Mouse (Mus musculus): ENCODE data around the gene Atp9a. TPM values are rescaled to one million over a fixed set of nuclear protein-coding genes. Genes with fewer than 3 reads are reported as not detected.

Atp9a gene
- total and polyA plus RNA-seq, 3 experiments, result not detected

DNA sequence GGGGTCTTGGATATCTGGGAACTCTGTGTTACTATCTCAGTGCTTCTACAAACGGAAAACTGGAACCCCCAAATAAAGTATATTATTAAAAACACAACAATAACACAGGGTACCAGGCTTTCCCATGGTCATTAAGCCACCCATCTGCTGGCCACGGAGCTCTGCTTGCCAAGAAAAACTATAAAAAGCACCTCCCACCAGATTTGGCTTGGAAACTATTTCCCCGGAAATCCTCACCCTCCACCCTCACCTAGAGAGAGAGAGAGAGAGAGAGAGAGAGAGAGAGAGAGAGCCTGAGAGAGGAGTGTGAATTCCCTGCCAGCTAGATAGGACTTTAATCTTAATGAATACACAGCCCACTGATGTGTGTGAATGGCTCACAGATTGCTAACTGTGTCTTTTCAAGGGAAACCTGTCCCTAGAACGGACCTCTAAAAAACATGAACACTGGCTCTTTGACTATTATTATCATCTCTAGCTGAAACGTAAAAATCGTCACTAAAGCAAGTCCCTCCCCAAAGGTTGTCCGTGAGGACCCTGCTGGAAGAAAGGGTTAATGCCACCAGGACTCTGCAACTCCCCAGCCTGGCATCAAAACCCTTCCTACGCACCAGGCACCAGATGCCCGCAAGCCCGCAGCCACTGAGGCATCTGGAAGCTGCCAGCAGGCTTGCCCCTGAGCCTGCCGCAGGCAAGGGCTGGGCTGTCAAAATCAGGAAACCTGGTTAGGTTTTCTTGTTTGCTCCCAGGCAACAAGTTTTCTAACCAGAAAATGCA is 153.4 kb downstream of the Atp9a start:
- no peaks in the 10 kb centered on the region for H3K9me3 ChIP-seq (replicated peaks; ENCODE audit: insufficient read depth, low read length)
- no peaks in the 10 kb centered on the region for H3K4me1 ChIP-seq (ENCODE audit: control insufficient read depth in 1 of 2, insufficient read depth in 2 of 2, low read length in 2 of 2)
- H3K4me3 ChIP-seq (ENCODE audit: control insufficient read depth in 1 of 2, insufficient read depth in 1 of 2, low read depth in 2 of 2, low read length in 2 of 2), result no peak overlapping the region
- no peaks in the 10 kb centered on the region for H3K79me2 ChIP-seq (ENCODE audit: control insufficient read depth, insufficient read depth, low read length, poor library complexity)
- H3K9ac ChIP-seq (ENCODE audit: control insufficient read depth, low read depth, low read length, poor library complexity, severe bottlenecking), result no peak overlapping the region
- DNase-seq (ENCODE audit: low read depth, low spot score), result no peak
- H3K36me3 ChIP-seq (ENCODE audit: control insufficient read depth in 1 of 2, insufficient read depth in 2 of 2, low read length in 2 of 2), result no peaks in the 10 kb centered on the region
- TF ChIP-seq CHD2 (IDR thresholded peaks at IDR 0.05; ENCODE audit: low read length) (no peak), POLR2AphosphoS5 (IDR thresholded peaks at IDR 0.05; ENCODE audit: borderline replicate concordance, low read depth, low read length) (no peak), UBTF (IDR thresholded peaks at IDR 0.05; ENCODE audit: borderline replicate concordance, insufficient read depth, low read depth, low read length) (no peak)
- no peaks in the 10 kb centered on the region for H3K27me3 ChIP-seq (ENCODE audit: control insufficient read depth in 1 of 2, insufficient read depth in 2 of 2, low read length in 2 of 2)
- no peak overlapping the region for H3K27ac ChIP-seq (ENCODE audit: control insufficient read depth, low read depth, low read length)

DNA sequence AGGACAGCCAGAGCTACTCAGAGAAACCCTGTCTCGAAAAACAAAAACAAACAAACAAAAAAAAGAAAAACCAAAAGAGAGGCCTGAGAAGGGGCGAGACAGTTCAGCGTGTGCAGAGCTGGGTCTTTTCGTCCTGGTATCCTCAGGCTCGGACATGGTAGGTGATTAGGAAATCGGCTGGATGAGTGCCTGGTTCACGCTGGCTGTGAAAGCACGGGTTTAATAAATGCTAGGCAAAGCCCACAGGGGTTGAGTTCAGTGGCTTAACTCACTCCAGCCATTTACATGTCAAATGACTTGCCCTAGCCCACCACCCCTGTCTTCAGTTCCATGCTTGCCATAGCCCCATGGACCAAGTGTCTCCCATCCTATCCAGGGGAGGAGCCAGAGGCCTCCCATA is 155.1 kb downstream of the Atp9a start:
- no peaks in the 10 kb centered on the region for H3K79me2 ChIP-seq (ENCODE audit: control insufficient read depth, insufficient read depth, low read length, poor library complexity)
- no peaks in the 10 kb centered on the region for H3K4me1 ChIP-seq (ENCODE audit: control insufficient read depth in 1 of 2, insufficient read depth in 2 of 2, low read length in 2 of 2)
- H3K9ac ChIP-seq (ENCODE audit: control insufficient read depth, low read depth, low read length, poor library complexity, severe bottlenecking), result no peak overlapping the region
- no peak for TF ChIP-seq ZC3H11A (IDR thresholded peaks at IDR 0.05; ENCODE audit: low read depth, low read length)
- no peak for TF ChIP-seq MXI1 (IDR thresholded peaks at IDR 0.05; ENCODE audit: low read depth, low read length)
- TF ChIP-seq GABPA (IDR thresholded peaks at IDR 0.05; ENCODE audit: low read depth, low read length), result no peak
- TF ChIP-seq MAX (IDR thresholded peaks at IDR 0.05; ENCODE audit: low read length), result no peak
- TF ChIP-seq HCFC1 (IDR thresholded peaks at IDR 0.05; ENCODE audit: low read depth, low read length), result no peak
- no peak for TF ChIP-seq BHLHE40 (IDR thresholded peaks at IDR 0.05; ENCODE audit: borderline replicate concordance, low read depth, low read length)
- TF ChIP-seq SIN3A (IDR thresholded peaks at IDR 0.05; ENCODE audit: low read length), result no peak
- TF ChIP-seq ETS1 (IDR thresholded peaks at IDR 0.05; ENCODE audit: low read depth, low read length), result no peak
- no peak for TF ChIP-seq ZMIZ1 (IDR thresholded peaks at IDR 0.05; ENCODE audit: low read depth, low read length)
- no peak for TF ChIP-seq KAT2A (conservative IDR thresholded peaks at IDR 0.05; ENCODE audit: low read depth, low read length)
- no peak for TF ChIP-seq MYC (IDR thresholded peaks at IDR 0.05; ENCODE audit: low read depth, low read length)
- TF ChIP-seq POLR2AphosphoS2 (IDR thresholded peaks at IDR 0.05; ENCODE audit: low read length), result no peak
- H3K36me3 ChIP-seq (ENCODE audit: control insufficient read depth in 1 of 2, insufficient read depth in 2 of 2, low read length in 2 of 2), result no peaks in the 10 kb centered on the region
- DNase-seq (ENCODE audit: low read depth, low spot score), result no peak
- H3K4me3 ChIP-seq (ENCODE audit: control insufficient read depth in 1 of 2, insufficient read depth in 1 of 2, low read depth in 2 of 2, low read length in 2 of 2), result no peak overlapping the region
- H3K27ac ChIP-seq (ENCODE audit: control insufficient read depth, low read depth, low read length), result no peak overlapping the region
- no peaks in the 10 kb centered on the region for H3K27me3 ChIP-seq (ENCODE audit: control insufficient read depth in 1 of 2, insufficient read depth in 2 of 2, low read length in 2 of 2)
- no peaks in the 10 kb centered on the region for H3K9me3 ChIP-seq (replicated peaks; ENCODE audit: insufficient read depth, low read length)

All from MEL (cell line).